Mouse (Mus musculus) cerebellum, adult 2 months (tissue): Measurements from ENCODE around the gene B3galt6. TPM values are rescaled to one million over a fixed set of nuclear protein-coding genes. Genes with fewer than 3 reads are reported as not detected.

Experiments used
- DNase-seq, 2 experiments: peaks; one replicate each; pipeline ENCODE4 v3.0.0; 2021
- H3K27ac ChIP-seq: fragments of 200-500 bp; 2 replicates; pipeline ENCODE4 v1.5.1; 2012; ENCODE audit warnings: low read length, control low read depth, inconsistent platforms; ENCODE audit not compliant: insufficient read depth
- H3K27me3 ChIP-seq: fragments of 200-500 bp; 2 replicates; pipeline ENCODE4 v1.6.1; 2012; ENCODE audit warnings: inconsistent platforms, mild to moderate bottlenecking, low read length, moderate library complexity; ENCODE audit not compliant: control insufficient read depth, insufficient read depth
- H3K4me1 ChIP-seq: fragments of 200-500 bp; 2 replicates; pipeline ENCODE4 v1.6.1; 2011; ENCODE audit warnings: low read length; ENCODE audit not compliant: control insufficient read depth, insufficient read depth
- H3K4me3 ChIP-seq: fragments of 200-500 bp; replicated peaks from 2 replicates; pipeline ENCODE3; 2011; ENCODE audit warnings: mild to moderate bottlenecking, low read depth, low read length, control low read depth; ENCODE audit not compliant: insufficient read depth
- CTCF ChIP-seq: fragments of 200-500 bp; IDR thresholded peaks from 2 replicates; pipeline ENCODE4 v1.5.1; 2011; ENCODE audit warnings: low read depth, mild to moderate bottlenecking, control low read depth, low read length, moderate library complexity, borderline replicate concordance; ENCODE audit not compliant: insufficient read depth
- POLR2A ChIP-seq: fragments of 200-500 bp; IDR thresholded peaks from 2 replicates; pipeline ENCODE4 v1.6.1; 2011; ENCODE audit warnings: low read length, control low read depth, borderline replicate concordance; ENCODE audit not compliant: insufficient read depth
- WGBS: fragments of 180-500 bp; shearing (Covaris S2); methylation state at CpG from one replicate; pipeline ENCODE4 v1.1.7; 2018; 5-methylcytosine and 5-hydroxymethylcytosine counted together
- polyA plus RNA-seq: library from polyadenylated mRNA; depleted of rRNA; stranded (reverse); fragments of >200 nt; gene quantifications from 2 replicates; pipeline ENCODE4 v1.2.3, GENCODE M21; 2012

Gene B3galt6
- polyA plus RNA-seq, 1 experiment: 10.8 TPM

- no peak overlapping the region for H3K4me3 ChIP-seq
- DNase-seq: no peak
- no peak overlapping the region for H3K27ac ChIP-seq
- H3K27me3 ChIP-seq: no peaks in the 10 kb centered on the region
- WGBS: 17% methylated on average over 2 of the region's 2 CpGs
- TF ChIP-seq POLR2A: no peak
- TF ChIP-seq CTCF: no peak
- H3K4me1 ChIP-seq: no peaks in the 10 kb centered on the region
These were observed 8.7 kb downstream of the B3galt6 start for GRCm38 (mm10) chr4:155983788-155984187.

- Histone ChIP-seq H3K27me3 (no peaks in the 10 kb centered on the region), H3K4me3 (no peak overlapping the region), H3K27ac (no peak overlapping the region), H3K4me1 (no peaks in the 10 kb centered on the region)
- DNase-seq: no peak
- WGBS: 74% methylated on average over 12 of the region's 12 CpGs
- TF ChIP-seq POLR2A (no peak), CTCF (no peak)
These were observed 10.9 kb downstream of the B3galt6 start for GRCm38 (mm10) chr4:155981436-155982082.

- H3K27me3 ChIP-seq: no peaks in the 10 kb centered on the region
- WGBS: 74% methylated on average over 2 of the region's 2 CpGs
- TF ChIP-seq POLR2A: no peak
- TF ChIP-seq CTCF: no peak
- H3K4me3 ChIP-seq: no peak overlapping the region
- H3K4me1 ChIP-seq: no peaks in the 10 kb centered on the region
- H3K27ac ChIP-seq: no peak overlapping the region
- DNase-seq: no peak
These were observed 19.2 kb downstream of the B3galt6 start for GRCm38 (mm10) chr4:155973239-155973638.

GRCm38 (mm10) chr4:155972651-155973050 is 19.8 kb downstream of the B3galt6 start:
- 56% methylated on average over 6 of the region's 6 CpGs for WGBS

GRCm38 (mm10) chr4:155970286-155970685 is 22.2 kb downstream of the B3galt6 start:
- no peaks in the 10 kb centered on the region for H3K4me1 ChIP-seq
- no peak for DNase-seq
- no peak for TF ChIP-seq CTCF
- TF ChIP-seq POLR2A: no peak
- whole genome bisulfite sequencing: 50% methylated on average over 5 of the region's 5 CpGs
- H3K27me3 ChIP-seq: no peaks in the 10 kb centered on the region
- no peak overlapping the region for H3K4me3 ChIP-seq
- H3K27ac ChIP-seq: no peak overlapping the region

More at GRCm38 (mm10) chr4:155972651-155973050, 19.8 kb downstream of the B3galt6 start:
- Histone ChIP-seq H3K4me1 (no peaks in the 10 kb centered on the region), H3K27ac (no peak overlapping the region), H3K27me3 (no peaks in the 10 kb centered on the region), H3K4me3 (no peak overlapping the region)
- DNase-seq: no peak
- TF ChIP-seq POLR2A (no peak), CTCF (no peak)

GRCm38 (mm10) chr4:155969043-155969653 is 23.3 kb downstream of the B3galt6 start:
- no peak overlapping the region for H3K4me3 ChIP-seq
- no peak for DNase-seq
- no peak overlapping the region for H3K27ac ChIP-seq
- H3K27me3 ChIP-seq: no peaks in the 10 kb centered on the region
- 85% methylated on average over 13 of the region's 13 CpGs for whole genome bisulfite sequencing
- TF ChIP-seq POLR2A (no peak), CTCF (no peak)
- H3K4me1 ChIP-seq: no peaks in the 10 kb centered on the region

- 89% methylated on average over 11 of the region's 11 CpGs for WGBS
- TF ChIP-seq POLR2A (no peak), CTCF (no peak)
These were observed 28.1 kb downstream of the B3galt6 start for GRCm38 (mm10) chr4:155964396-155964795.

GRCm38 (mm10) chr4:155963106-155963505 is 29.3 kb downstream of the B3galt6 start:
- Histone ChIP-seq H3K27me3 (no peaks in the 10 kb centered on the region), H3K4me3 (peak overlapping the region; percentile 89), H3K4me1 (peaks cover 7% of the 10 kb centered on the region; the same call in 1 of the 2 replicates), H3K27ac (no peak overlapping the region)
- 56% methylated on average over 7 of the region's 7 CpGs for WGBS
- DNase-seq: no peak
- TF ChIP-seq CTCF: no peak
- no peak for TF ChIP-seq POLR2A

More at GRCm38 (mm10) chr4:155964396-155964795, 28.1 kb downstream of the B3galt6 start:
- DNase-seq: no peak
- H3K27me3 ChIP-seq: no peaks in the 10 kb centered on the region
- H3K4me3 ChIP-seq: no peak overlapping the region
- peaks cover 4% of the 10 kb centered on the region; the same call in 1 of the 2 replicates for H3K4me1 ChIP-seq
- no peak overlapping the region for H3K27ac ChIP-seq
